Mouse (Mus musculus) adrenal gland, postnatal 14 days (tissue): Measurements from ENCODE around the gene Lins1. TPM values are rescaled to one million over a fixed set of nuclear protein-coding genes. Genes with fewer than 3 reads are reported as not detected.

Source experiments
- DNase-seq: peaks from one replicate; pipeline ENCODE4 v3.0.0; 2021; ENCODE audit warnings: mixed read lengths
- total RNA-seq: library from RNA; stranded (reverse); gene quantifications from 2 replicates; pipeline ENCODE4 v1.2.3, GENCODE M21; 2021

Lins1 gene
- total RNA-seq, 1 experiment from 2014 or later, result 7.8 TPM

DNA sequence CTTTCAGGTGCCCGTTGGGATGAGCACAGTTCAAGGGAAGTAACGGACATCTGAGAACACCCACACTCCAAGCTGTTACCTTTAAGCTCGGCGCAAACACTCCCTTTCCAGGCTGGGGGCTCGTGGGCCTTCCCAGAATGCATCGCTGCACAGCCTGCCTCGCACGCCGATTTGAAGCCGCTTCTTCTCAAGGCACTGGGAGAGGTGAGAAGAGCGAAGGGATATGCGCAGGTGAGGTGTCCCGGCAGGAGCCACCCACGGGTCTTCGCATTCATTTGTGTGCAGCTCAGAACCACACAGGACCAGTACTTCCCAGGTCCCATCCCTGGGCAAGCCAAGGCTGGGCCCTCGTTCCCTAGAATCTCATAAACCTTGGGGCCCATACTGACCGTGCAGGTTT is 43.7 kb downstream of the Lins1 start:
- DNase-seq, result no peak

GRCm38 (mm10) chr7:66733882-66734281 is 44.2 kb downstream of the Lins1 start:
- DNase-seq, result no peak

GRCm38 (mm10) chr7:66734466-66734865 is 44.8 kb downstream of the Lins1 start:
- peak; percentile 33 for DNase-seq

DNA sequence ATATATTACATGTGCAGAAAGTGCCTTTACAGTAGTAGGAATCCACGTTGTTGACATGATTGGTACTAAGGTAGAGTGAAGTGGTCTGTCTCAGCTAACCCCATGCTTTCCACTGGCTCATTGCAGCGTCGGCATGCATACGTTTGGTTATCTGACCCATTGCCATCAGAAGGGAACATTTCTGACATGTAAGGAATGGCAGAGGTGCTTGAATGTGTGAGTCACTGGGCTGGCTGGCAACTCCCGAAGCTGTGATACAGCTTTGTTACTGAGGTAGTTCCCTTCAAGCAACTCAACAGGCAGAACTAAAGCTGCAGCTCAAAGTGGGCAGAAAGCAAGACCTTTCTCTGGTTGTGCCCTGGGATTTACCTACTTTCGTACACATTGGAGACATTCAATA is 45.3 kb downstream of the Lins1 start:
- DNase-seq, result no peak

GRCm38 (mm10) chr7:66737418-66737817 is 47.7 kb downstream of the Lins1 start:
- no peak for DNase-seq

DNA sequence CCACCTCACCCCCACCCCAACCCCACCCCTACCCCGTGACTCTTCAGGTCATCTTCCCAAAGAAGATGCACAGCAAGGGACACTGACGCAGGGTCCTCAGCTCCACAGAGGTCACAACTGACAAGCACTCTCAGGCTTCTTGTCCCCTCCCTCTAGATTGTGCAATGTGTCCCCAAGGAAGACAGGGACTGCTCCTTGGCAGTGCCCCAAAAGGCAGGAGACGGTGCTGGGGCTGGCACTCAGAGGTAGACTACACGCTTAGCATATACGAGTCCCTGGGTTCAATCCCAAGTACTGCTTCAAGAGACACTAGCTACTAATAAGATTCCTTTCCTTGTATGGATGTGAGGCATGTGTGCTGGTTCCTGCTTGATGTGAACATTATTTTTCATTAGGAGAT is 51.3 kb downstream of the Lins1 start:
- DNase-seq, result no peak

GRCm38 (mm10) chr7:66741412-66741811 is 51.7 kb downstream of the Lins1 start:
- no peak for DNase-seq

- DNase-seq, result no peak
Observed at GRCm38 (mm10) chr7:66743377-66743781, 53.7 kb downstream of the Lins1 start, which contains the start of gene Cers3. Gene Cers3 (plus strand): TSS chr7:66743504.

DNA sequence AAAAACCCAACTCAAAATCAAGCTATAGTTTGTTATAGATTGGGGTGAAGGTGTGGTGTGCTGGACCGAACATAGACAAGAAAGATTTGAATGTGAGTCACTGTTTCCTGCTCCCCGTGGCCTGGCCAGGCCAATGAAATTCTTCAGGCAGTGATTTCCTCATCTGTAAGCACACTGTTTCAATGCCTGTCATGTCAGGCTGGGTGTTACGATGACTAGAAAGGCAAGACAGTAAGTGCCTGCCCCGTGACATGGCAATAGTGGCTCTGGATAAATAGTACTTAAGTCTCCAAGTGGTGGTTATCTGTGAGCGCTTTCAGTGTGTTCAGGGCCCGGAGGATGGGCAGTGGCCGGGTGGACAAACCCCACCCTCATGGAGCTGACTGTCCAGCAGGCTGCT is 57.3 kb downstream of the Lins1 start:
- DNase-seq, result no peak

DNA sequence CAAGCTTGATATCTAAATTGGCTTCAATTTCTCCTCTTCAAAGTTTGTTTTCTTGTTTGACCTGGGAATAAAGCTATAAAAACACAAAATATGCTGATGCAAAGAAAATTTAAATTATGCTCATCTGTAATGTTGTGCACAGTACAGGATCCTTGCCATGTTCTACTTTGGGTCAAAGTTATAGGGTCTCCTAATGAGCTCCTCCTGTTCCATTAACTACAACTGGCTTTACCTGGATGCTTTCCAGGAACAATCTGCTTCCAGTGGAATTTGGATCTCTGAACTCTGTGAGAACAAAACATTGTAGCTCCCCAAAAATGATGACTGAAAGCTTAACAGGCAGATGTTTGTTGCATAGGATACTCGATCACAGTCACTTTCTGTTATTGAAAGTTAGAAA is 60.3 kb downstream of the Lins1 start:
- DNase-seq, result no peak

DNA sequence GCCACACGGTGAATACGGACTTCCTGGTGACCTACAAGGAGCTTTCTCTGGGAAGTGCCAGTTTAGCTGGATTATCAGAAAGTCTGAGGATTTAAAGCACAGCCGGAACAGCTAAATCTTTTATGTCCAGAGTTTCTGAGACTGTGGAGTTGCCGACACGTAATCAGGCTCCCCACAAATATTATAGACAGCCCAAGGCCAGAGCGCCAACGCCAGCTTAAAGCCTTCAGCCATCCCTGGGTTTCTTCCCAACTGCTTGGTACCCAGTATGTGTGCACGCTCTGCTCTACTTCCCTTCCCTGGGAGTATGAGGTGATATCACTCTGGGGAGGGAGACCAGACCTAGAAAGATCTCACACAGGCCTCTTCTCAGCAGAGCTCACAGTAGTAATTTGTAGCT is 64.1 kb downstream of the Lins1 start:
- peak; percentile 60 for DNase-seq

GRCm38 (mm10) chr7:66755611-66756010 is 65.9 kb downstream of the Lins1 start:
- no peak for DNase-seq

Other genes starting within 250 kb of the Lins1 start
- gene Asb7, start 293 bp upstream of the Lins1 start, total RNA-seq, result 15.2 and 15.3 TPM in 2 replicates
- gene Cers3, start 53.6 kb downstream of the Lins1 start, total RNA-seq, result 0.11 and 0.15 TPM in 2 replicates
- gene Adamts17, start 149.8 kb downstream of the Lins1 start, total RNA-seq, result 4.8 and 6.0 TPM in 2 replicates